Mouse (Mus musculus) megakaryocyte, embryonic 14.5 days (primary cell): ENCODE results near the gene Fras1.

ENCODE experiments used
- FLI1 ChIP-seq: IDR thresholded peaks from 2 replicates; pipeline ENCODE4 v1.6.1; 2012; ENCODE audit warnings: low read length, inconsistent platforms, mixed read lengths
- GATA1 ChIP-seq: IDR thresholded peaks from 3 replicates; pipeline ENCODE4 v1.6.1; 2012; ENCODE audit warnings: mixed read lengths, low read length, inconsistent platforms, borderline replicate concordance

DNA sequence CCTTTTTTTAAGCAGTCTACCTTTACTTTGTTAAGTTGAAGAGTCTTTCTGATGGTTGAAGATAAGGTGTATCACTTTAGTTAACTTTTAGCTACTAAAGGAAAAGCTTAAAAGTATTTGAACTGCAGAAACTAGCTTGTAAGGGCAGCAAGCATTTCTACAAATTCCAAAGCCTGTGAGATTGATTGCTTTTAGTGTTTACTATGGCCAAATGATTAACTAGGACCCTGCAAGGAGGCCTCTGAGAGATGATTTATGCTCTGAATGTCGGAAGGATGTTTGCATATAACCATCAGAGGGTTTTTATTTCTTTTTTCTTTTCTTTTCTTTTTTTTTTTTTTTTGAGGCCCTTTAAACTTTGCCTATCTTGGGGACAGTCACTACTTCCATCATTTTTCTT, 78.3 kb downstream of the Fras1 start:
- no peak for TF ChIP-seq FLI1
- no peak for TF ChIP-seq GATA1
